Mouse (Mus musculus): ENCODE measurements around the gene Cdh4.

Cdh4 gene

GRCm38 (mm10) chr2:179792426-179793133, 350.3 kb downstream of the Cdh4 start:
- DNase-seq (ENCODE audit: low read depth), result no peak

- no peak for DNase-seq (ENCODE audit: low read depth)
Observed at GRCm38 (mm10) chr2:179794354-179794753, 352.1 kb downstream of the Cdh4 start.

GRCm38 (mm10) chr2:179795452-179795851, 353.2 kb downstream of the Cdh4 start:
- no peak for DNase-seq (ENCODE audit: low read depth)

DNA sequence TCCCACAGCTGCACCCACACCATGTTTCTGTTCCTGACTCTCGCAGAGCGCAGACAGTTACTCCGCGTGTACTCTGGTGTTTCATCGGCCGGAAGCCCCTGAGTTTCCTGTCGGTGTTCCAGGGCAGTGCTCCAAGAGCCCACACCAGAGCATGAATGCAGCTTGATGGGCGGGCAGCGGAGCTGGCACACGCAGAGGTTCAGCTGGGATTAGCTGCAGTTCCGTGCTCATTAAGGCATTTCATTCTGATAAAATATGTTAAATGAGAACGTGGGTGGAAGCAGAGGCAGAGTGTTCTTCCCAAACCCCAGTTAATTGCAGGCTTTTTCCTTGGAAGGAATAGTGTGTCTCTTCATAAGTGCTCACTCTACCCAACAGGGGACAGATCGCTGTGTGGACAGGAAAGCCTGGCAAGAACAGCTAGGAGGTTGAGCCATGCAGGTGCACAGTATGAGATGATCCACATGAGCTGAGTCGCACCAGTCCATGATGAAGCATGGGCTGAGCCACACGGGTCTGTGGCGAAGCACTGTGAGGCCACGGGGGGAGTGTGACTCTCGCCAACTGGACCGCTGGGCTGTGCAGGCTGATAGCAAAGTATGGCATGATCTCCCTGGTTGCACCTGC, 357.8 kb downstream of the Cdh4 start:
- no peak for DNase-seq (ENCODE audit: low read depth)

DNA sequence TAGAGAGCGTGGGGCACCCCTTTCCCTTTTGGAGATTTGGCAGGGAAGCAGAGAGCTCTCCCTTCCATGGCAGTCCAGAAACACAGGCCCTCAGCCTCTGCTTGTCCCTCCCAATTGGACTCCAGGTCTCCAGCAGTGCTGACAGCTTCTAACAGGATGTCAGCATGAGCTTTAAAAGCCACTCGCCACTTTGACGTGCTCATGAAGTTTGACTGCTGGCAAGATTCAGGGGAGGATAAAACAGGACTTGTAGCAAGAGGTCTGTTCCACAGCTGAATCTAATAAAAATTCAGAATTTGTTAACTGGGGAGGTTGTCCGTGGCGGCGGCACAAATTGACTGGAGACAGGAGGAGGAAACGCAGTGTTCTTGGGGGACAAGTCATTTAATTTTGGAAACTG, 358.8 kb downstream of the Cdh4 start:
- DNase-seq (ENCODE audit: low read depth), result no peak

DNA sequence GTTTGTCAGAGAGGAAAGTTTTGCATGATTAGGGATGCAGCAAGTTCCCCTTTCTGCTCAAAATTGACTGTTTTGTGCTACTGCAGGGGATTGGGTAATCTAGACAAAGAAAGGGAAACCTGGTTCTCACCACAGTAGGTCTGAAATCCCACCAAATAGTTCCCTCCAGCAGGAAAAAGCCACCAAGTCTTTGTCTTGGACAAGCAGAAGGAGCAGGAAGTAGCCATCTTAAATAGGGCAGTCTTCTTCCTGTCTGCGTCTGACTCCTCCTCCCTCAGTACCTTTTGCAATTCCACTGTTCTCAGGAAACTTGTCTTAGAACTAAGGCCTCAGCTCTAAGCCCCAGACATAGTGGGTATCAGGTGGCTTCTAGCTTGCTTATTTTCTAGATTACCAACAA, 360.2 kb downstream of the Cdh4 start:
- DNase-seq (ENCODE audit: low read depth), result no peak

GRCm38 (mm10) chr2:179811086-179811485, 368.9 kb downstream of the Cdh4 start:
- no peak for DNase-seq (ENCODE audit: low read depth)

DNA sequence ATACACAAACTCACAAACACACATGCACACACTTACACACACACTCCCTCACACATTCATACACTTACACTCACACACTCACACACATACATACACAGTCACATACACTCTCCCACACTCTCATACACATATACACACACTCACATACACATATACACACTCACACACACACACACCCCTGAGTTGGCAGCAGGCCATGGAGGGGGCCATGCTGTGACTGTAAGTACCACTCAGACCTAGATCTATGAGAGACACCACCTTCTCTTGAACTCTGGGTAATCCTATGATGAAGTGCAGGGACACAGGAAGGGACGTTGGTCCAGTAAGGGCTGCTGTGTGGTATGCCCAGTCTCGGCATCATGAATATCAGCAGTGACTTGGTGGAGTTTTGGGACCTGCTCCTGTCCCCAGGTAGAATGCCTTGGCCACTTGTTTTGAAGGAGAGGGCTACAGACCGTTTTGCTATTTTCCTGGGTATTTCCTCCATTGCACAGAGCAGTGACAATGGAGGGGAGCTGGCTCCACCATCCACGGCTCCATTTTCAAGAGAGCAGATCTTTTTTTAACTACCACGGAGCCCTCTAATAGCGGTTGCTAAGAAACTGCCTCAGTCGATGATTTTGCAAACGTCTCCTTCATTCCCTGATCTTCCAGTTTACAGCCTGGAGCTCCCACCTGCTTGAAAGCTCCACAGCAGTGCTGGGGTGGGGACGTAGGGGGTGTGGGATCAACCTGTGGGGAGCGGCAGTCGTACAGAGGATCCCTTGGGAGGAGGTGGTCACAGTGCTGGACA, 371.0 kb downstream of the Cdh4 start:
- no peak for DNase-seq (ENCODE audit: low read depth)

DNA sequence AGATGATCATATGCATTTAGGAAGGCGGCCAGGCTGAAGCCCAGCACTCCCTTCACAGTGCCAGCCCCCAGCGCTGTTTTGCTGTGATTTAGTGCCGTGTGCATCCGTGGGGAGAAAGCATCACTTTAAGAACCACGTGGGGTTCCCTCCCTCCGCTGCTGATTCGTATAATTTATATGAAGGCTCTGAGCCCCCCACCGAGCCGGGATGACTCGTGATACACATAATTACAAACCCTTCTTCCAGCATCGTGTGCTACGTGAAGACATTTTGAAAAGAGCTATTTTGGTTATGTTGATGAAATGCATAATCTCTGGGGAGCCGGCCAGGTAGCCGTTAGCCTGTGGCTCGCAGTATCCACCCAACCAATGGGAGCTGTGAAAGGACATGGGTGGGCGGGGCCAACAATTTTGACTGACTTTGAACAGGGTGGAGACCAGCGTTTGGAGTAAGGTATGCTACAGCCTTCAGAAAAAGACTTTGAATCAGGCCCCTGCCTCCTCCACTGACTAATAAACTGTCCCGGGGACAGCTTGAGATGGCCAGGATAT, 382.6 kb downstream of the Cdh4 start:
- DNase-seq (ENCODE audit: low read depth), result peak; percentile 3

GRCm38 (mm10) chr2:179828968-179829367, 386.7 kb downstream of the Cdh4 start:
- no peak for DNase-seq (ENCODE audit: low read depth)

GRCm38 (mm10) chr2:179829972-179830371, 387.7 kb downstream of the Cdh4 start:
- DNase-seq (ENCODE audit: low read depth), result peak; percentile 23

- no peak for DNase-seq (ENCODE audit: low read depth)
Observed at GRCm38 (mm10) chr2:179834892-179835291, 392.7 kb downstream of the Cdh4 start.

DNA sequence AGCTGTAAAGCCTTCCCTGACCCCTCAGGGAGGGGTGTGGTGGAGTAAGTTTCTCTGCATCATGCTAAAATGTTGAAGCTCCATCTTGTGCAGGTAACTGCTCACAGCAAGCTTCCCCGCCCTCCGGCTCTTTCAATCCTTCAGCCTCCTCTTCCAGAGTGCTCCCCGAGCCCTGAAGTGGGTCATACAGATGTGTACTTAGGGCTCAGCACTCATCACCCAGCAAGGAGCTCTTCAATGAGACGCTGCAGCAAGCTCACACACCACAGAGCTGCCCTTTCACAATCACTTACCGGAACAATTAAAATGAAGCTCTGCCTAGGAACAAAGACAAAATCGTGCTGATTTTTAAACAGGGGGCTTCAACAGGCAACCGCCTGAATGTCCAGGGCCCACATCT, 393.3 kb downstream of the Cdh4 start:
- DNase-seq (ENCODE audit: low read depth), result no peak

GRCm38 (mm10) chr2:179837186-179837585, 395.0 kb downstream of the Cdh4 start:
- peak; percentile 38 for DNase-seq (ENCODE audit: low read depth)

- DNase-seq (ENCODE audit: low read depth), result peak; percentile 19
Observed at GRCm38 (mm10) chr2:179838036-179838435, 395.8 kb downstream of the Cdh4 start.

DNA sequence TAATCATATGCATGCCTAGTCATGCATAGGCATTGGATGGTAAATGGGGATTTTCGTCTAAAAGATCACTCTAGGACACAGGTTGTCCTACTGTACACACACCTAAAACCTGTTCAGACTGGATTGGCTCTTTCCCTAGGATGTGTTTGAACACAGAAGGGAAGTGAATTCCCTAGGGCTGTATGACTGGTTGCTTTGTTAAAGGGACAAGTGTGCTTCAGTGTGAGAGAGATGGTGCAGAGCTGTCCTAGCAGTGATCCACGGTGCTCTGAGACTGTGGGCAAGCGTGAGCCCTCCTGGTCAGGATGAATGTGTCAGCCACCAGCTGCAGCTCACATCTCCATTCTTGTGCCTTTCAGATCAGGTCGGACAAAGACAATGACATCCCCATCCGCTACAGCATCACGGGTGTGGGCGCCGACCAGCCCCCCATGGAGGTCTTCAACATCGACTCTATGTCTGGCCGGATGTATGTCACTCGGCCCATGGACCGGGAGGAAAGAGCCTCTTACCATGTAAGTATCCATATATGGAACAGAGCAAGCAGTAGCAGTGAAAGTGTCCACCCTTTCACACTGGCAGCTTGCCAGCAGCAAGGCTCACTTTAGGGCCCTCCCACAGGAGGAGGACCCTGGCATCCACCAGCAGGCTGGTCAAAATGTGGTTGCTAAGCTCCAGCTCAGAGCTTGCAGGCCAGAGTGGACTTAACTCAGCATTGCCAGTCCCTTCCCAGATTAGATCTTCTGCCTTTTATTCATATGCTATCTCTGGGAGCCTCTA, 400.6 kb downstream of the Cdh4 start:
- DNase-seq (ENCODE audit: low read depth), result peak; percentile 38

DNA sequence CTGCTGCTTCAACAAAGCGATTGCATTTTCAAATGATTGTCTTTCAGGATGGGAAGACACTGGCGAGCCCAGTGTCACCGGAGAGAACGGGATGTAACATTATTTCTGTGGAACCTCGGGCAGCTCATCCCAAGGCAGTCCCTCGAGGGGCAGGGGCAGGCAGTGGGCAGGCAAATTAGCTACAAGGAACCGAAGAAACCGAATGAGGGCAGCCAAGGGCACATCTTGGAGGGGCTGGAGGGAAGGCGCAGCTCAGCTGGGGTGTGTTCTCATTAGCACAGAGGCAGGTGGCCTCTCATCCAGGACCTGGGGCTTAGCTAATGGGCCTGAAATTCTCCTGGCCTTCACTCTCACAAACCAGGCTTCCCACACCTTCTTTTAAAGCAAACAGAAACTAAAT, 407.5 kb downstream of the Cdh4 start:
- no peak for DNase-seq (ENCODE audit: low read depth)

GRCm38 (mm10) chr2:179852169-179852568, 409.9 kb downstream of the Cdh4 start:
- DNase-seq (ENCODE audit: low read depth), result no peak

GRCm38 (mm10) chr2:179852862-179853261, 410.6 kb downstream of the Cdh4 start:
- DNase-seq (ENCODE audit: low read depth), result no peak

GRCm38 (mm10) chr2:179853892-179854291, 411.7 kb downstream of the Cdh4 start:
- no peak for DNase-seq (ENCODE audit: low read depth)

DNA sequence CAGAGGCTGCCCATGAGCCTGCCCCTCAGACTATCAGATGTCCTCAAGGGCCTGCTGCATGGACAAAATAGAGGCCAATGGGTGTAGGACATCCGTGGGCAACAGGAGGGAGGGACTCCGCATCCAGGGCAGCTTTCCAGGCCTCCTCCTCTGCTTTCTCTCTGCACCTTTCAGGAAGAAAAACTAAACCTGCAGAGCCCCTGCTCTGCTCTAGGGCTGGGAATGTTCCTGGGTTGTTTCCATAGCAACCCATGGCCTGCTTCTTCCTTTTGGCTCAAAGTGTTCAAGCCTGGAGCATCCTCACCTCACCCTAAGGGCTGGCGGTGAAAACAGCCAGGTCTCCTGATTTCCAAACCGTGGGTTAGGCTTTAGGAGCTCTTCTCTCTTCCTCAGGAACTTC, 414.9 kb downstream of the Cdh4 start:
- DNase-seq (ENCODE audit: low read depth), result no peak

- DNase-seq (ENCODE audit: low read depth), result no peak
Observed at GRCm38 (mm10) chr2:179862676-179863075, 420.4 kb downstream of the Cdh4 start.
